41 mouse cellular contexts compared by ENCODE assay signal in the genomic region with DNA sequence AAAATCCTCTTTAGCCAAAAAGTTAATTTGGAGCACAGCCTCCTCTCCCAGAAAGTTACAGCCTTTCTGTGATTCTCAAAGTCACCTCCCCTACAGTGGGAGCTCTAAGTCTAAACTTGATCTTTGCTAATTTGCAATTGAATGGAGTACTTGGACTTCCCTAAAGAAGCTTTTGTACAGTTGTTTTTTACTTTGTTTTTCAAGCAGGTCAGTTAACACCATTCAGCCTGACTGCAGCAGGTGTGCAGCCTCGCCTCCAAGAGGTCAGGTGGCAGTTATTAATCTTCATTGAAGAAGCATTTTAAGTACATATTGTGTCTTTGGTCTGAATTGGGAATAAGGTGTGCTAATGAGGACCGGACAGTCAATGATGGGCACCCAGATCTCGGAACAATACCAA. TPM values are rescaled to one million over a fixed set of nuclear protein-coding genes. Genes with fewer than 3 reads are reported as not detected.
"Had no signal": no experiment of that assay in that cellular context is flagged by ENCODE, and none has a peak within 500 bp of the region (broad histone marks: within the 10 kb centered on the region; RNA-seq: fewer than 3 reads in every experiment).

No protein-coding gene starts in this region.

RNA-seq across cellular contexts. Expression of a gene that starts 3.0 kb away (rescaled TPM):
- total RNA-seq: heart, postnatal 10 days; heart, postnatal 14 days; heart, postnatal 25 days; heart, postnatal 36 days; heart, postnatal 4 days; hematopoietic stem cell, adult 5-6 weeks; hindbrain, postnatal 0 days; layer of hippocampus, adult 18-20 months; layer of hippocampus, adult 2 months; layer of hippocampus, adult 8-10 months; layer of hippocampus, postnatal 10 days; layer of hippocampus, postnatal 14 days; layer of hippocampus, postnatal 25 days; layer of hippocampus, postnatal 36 days; left cerebral cortex, adult 18-20 months; left cerebral cortex, adult 2 months; left cerebral cortex, adult 8-10 months had no signal
- polyA plus RNA-seq: heart, embryonic 12.5 days; heart, embryonic 13.5 days; heart, embryonic 14.5 days; heart, embryonic 15.5 days; heart, embryonic 16.5 days; heart, postnatal 0 days; hindbrain, embryonic 10.5 days; hindbrain, embryonic 11.5 days; hindbrain, embryonic 12.5 days; hindbrain, embryonic 13.5 days; hindbrain, embryonic 14.5 days; hindbrain, embryonic 15.5 days; hindbrain, embryonic 16.5 days; hindbrain, postnatal 0 days; inflammation-experienced regulatory T-cells, adult 6 months; intestine, embryonic 14.5 days; intestine, embryonic 15.5 days; intestine, embryonic 16.5 days; intestine, postnatal 0 days; kidney, adult 2 months; kidney, embryonic 14.5 days; kidney, embryonic 15.5 days; kidney, embryonic 16.5 days; kidney, postnatal 0 days; large intestine, adult 2 months had no signal
